Mouse (Mus musculus) heart, postnatal 36 days (tissue): Measurements from ENCODE around the gene Slc5a5. TPM values are rescaled to one million over a fixed set of nuclear protein-coding genes. Genes with fewer than 3 reads are reported as not detected.

Source experiments
- DNase-seq, 2 experiments: peaks; one replicate each; pipeline ENCODE4 v3.0.0; 2021 to 2022
- intact Hi-C: fragments of 180-260 bp; cut with DNase I; formaldehyde crosslinking; loops from one replicate; pipeline ENCODE4 v1.15.1; 2025
- total RNA-seq, 2 experiments: library from RNA; stranded (reverse); gene quantifications; 2 replicates each; pipeline ENCODE4 v1.2.3; 2021

Gene Slc5a5
- not detected for total RNA-seq

DNA sequence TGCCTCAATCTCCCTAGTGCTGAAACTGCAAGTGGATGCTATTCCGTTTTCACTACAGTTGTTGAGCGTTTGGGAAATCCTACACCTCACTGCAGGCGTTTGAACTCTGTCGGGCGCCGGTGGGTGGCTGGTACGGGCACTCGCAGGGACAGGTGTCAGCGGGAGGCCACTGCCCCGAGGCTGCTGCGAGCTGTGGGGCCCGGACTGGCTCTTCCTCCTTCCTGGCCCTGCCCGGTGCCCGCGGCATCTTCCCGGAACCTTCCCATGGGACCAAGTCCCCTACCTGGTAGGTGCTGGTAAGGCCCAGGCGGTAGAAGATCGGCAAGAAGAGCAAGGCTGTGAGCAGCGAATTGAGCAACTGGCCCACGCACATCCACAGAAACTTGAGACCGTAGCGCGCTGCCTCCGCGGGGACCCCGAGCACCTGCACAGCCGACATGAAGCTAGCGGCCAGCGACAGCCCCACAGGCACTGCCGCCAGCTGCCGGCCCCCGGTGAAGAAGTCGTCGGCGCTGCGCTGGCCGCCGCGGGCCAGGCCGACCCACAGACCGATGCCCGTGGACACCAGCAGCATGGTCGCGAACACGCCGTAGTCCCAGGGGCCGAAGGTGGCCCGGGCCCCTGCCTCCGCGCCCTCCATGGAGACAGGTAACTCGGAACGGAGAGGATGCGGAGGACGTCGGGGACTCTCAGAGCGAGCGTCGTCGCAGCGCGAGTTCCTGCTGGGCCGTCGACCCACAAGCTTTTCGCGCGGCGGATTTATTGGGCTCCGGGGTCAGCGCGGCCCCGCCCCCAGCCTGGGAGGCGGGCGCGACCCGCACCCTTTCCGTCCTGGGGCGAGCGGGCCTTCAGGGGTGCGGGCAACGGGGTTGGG lies at the start of gene Slc5a5:
TSS of gene Slc5a5 (minus strand) at position 736 of the 874 bp plus-strand sequence.
- intact Hi-C loops: no loop called here
- DNase-seq: no peak

DNA sequence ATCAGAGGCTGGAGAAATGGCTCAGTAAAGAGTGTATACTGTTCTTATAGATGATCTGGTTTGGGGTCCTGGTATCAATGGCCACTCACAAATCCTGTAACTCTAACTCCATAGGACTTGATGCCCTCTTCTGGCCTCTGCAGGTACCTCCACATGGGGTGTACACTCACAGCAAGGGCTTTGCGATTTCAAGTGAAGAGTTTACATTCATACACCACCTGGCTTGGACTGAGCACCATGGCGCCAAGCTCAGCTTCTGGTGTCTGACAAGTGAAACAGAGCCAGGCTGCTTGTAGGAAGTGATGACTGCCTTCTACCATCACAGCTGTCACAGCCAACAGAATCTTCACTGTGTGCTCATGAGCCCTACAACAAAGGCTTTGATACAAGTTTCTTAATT lies 48.9 kb upstream of the Slc5a5 start:
- no peak for DNase-seq
- intact Hi-C loops: no loop called here

DNA sequence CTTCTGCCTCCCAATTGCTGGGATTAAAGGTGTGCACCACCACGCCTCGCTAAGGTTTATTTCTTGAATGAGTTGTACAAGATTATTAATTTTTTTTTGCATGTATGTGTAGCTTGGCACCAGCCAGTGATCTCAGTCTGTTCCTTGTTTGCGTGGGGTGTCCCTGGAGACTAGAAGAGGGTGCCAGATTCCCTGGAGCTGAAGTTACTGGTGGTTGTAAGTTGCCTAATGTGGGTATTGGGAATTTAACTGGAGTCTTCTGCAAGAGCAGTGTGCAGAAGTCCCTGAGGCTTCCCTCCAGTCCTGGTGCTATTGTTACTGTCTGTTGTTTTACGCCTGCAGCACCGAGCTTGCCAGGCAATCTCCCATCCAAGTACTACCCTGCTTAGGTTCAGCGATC lies 44.6 kb upstream of the Slc5a5 start:
- intact Hi-C loops: no loop called here
- no peak for DNase-seq

DNA sequence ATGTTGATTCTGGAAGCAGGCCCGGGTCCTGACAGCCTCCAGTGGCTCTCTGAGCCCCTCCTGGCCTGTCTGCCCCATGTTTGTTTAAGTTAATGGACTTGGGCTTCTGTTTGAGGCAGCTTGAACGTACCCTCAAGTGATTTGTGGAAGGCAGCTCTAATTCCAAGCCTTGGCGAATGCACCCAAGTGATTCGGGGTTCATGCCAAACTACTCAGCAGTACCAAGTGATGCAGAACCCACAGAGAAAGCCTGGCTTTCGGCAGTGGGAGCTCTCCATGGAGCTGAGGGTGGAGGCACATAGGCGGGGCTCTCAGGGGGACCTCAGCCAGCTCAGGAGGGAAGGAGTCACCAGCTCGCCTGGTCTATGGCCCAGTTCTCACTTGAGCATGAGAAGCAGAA lies 42.2 kb upstream of the Slc5a5 start:
- intact Hi-C loops: no loop called here
- DNase-seq: no peak

DNA sequence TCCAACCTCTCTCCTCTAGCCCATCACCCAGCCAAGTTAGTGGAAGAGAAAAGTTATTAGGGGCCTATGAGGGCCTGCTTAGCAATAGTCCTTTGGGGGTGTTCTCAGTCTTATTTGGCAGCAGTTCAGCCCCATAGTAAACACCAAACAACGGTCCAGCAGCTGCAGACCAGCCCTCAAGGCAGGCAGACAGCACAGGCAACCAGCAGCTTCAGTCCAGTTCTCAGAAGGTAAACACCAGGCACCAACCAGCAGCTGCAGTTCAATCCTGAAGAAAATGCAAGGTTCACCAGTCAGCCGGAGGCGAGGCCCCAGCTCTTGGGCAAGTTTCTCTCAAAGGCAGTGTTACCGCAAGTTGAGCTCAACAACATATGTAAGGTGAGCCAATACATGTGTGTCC lies 40.5 kb upstream of the Slc5a5 start:
- intact Hi-C loops: no loop called here
- no peak for DNase-seq

DNA sequence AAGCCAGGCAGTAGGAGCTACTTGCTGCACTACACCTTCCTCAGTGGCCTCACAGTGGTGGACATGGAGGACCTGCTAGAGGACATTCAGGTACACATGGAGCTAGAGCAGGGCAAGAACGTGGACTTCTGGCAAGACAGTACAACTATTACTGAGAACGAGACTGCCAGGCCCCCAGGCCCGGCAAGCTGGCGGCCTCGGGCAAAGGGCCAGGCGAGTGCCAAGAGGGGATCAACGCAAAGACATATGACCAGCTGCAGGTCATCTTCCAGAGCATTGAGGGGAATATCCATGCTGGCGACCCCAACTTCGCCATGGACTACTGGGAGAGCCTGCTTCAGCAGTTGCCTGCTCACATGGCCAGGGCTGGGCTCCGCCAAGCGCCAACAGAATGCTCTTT lies 39.2 kb upstream of the Slc5a5 start:
- intact Hi-C loops: no loop called here
- DNase-seq: no peak

DNA sequence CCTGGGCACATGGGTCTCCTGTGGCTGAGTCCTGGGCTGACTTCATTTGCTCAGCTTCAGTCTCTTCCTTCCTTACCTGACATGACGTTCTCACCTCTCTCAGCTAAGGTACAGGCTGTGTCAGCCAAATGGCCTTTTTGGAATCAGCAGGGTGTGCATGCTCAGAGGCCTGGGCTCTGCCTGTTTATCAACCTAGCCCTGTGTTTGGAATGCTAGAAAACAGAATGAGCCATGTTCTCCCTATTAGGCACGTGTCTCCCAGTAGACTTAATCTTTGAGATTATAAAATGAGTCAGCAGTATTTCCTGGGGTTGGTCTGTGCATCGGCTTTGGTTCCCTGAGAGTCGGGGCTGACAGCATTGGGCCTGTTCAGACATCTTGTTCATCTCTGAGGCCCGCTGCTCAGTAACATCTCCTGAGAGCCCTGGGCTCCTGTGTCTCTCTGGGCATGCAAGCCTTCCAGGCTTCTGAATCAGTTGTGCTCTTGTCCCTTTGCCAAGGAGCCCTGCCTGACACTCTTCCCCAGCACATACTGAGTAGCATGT lies 36.3 kb upstream of the Slc5a5 start:
- intact Hi-C loops: no loop called here
- DNase-seq: peak in 1 of 2 experiments; percentile 41

DNA sequence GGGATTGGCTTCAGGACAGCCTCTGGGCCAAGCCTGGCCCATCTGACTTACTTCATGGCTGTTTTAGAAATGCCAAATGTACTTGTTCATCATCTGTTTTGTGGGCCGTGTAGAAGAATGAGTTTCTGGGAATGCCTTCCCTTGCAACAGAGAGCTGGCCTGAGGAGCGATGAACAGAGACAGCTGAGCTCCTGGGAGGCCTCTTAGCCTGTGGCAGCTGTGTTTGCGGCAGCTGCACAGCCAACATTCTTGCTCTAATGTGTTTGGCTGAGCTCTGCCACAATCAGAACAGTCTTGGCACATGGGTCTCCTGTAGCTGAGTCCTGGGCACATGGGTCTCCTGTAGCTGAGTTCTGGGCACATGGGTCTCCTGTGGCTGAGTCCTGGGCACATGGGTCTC lies 35.5 kb upstream of the Slc5a5 start:
- intact Hi-C loops: no loop called here
- no peak for DNase-seq

DNA sequence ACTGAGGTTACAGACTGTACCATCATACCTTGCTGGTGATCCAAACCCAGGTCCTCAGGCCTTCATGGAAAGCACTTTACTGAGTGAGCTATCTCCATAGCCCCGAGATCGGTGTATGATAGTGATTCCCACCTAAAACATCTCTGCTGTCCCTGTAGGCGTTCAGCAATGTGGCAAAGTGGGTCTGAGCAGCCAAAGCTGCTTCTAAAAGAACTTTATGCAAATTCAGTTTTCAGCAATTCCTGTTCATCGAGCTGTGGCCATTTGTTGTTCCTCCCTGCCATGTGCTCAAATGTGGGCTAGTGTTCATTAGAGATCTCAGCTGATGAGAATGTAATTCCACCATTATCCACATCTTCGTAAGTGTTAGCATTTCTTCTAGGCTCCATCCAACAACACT lies 33.8 kb upstream of the Slc5a5 start:
- intact Hi-C loops: no loop called here
- DNase-seq: no peak

DNA sequence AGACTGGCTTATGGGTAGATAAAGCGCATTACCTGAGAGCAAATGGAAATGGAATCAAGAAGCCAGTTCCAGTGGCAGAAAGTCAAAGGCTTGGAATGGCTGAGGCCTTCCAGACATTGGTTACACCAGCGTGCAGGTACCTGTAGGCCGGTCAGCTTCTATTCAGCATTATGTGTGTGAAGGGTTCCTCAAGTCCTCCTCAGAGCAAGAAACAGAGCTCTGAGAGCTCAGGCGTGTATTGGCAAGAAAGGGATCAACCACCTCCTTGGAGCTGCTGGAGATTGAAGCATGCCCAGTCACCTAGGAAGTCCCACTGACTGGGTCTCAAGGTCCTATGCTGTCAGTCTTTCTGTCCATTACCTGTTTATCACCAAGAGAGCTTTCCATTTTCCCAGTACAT lies 33.2 kb upstream of the Slc5a5 start:
- intact Hi-C loops: no loop called here
- no peak for DNase-seq

DNA sequence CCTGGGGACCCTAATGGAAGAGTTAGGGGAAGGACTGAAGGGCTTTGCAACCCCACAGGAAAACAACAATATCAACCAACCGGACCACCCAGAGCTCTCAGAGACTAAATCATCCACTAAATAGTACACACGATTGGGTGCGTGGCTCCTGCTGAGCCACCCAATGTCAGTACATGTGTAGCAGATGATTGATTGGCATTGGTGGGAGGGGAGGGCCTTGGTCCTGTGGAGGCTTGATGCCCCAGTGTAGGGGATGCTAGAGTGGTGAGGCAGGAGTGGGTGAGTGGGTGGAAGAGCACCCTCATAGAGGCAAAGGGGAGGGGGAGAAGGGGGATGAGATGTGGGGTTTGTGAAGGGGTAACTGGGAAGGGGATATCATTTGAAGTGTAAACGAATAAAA lies 31.6 kb upstream of the Slc5a5 start:
- intact Hi-C loops: no loop called here
- DNase-seq: no peak

DNA sequence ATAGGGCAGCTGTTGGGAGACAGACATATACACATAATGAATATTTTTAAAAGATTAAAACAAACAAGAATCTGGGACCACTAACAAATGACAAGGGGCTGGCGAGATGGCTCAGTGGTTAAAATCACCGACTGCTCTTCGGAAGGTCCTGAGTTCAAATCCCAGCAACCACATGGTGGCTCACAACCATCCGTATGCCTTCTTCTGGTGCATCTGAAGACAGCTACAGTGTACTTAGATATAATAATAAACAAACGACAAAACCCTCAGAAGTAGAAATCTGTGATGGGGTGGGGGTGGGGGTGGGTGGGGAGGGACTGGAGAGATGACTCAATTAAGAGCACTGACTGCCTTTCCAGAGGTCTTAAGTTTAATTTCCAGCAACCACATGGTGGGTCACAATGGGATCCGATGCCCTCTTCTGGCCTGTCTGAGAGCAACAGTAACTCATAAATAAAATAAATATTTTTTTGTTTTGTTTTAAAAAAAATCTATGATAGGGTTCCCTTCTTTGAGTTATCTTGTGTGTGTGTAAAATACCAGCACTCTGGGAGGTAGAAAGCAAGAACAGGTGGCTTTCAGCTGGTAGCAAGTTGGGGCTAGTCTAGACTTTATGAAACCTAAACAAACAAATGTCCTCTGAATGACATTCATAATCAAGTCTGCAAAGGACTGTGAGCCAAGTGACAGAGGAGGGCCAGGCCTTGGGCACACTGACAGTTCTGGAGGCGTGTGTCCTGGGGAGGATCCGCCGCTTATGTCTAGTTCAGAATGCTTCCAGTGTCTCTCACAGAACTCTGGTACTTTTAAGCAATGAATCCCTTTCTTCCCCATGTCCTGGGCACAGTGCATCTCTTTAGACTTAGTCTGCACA lies 27.7 kb upstream of the Slc5a5 start:
- intact Hi-C loops: loop anchor here (2.0 kb wide), 1 partner anchor 21 kb away; no protein-coding TSS in a partner anchor
- no peak for DNase-seq

DNA sequence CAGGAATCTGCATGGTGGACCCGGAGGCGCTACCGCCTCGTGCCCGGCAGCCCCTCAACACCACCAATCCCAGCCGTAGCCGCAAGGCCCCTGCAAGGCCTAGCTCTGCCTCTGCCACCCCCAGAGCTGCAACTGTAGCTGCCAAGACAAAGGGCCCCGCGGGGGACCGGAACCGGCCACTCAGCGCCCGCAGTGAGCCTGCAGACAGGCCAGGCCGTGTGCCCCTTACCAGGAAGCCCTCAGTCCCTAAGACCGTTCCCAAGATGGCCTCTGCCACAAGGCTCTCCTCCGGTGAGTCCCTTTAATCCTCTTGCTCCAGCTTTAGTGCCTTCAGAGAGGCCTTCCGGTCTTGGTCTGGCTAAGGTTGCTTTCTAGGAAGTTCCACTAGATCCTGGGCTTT lies 22.1 kb upstream of the Slc5a5 start:
- DNase-seq: no peak
- intact Hi-C loops: no loop called here

DNA sequence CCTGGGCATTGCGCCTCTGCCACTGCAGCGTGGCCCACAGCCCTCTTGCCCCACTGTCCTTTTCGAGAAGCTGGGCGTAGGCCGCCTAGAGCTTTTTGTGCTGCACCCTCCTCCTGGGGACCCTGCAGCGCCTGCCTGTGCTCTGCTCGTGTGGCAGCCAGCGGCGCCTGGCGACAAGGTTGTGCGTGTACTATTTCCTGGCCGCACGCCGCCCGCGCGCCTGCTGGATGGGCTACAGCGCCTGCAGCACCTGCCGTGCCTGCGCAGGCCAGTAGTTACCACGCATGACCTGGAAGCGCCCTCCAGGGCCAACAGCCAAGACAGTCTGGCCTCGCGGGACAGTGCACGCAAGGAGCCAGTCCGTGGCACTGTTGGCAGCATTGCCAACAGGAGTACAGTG lies 21.0 kb upstream of the Slc5a5 start:
- DNase-seq: no peak
- intact Hi-C loops: no loop called here

DNA sequence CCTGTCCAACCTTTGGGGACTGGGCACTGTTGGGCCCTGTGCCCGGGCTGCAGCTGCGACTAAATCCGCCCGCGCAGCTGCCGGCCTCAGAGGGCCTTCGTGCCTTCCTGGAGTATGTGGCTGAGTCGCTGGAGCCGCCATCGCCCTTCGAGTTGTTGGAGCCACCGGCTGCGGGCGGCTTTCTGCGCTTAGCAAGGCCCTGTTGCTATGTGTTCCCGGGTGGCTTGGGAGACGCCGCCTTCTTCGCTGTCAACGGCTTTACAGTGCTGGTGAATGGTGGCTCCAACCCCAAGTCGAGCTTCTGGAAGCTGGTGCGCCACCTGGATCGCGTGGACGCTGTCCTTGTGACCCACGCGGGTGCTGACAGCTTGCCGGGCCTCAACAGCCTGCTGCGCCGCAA lies 20.4 kb upstream of the Slc5a5 start:
- intact Hi-C loops: no loop called here
- no peak for DNase-seq

DNA sequence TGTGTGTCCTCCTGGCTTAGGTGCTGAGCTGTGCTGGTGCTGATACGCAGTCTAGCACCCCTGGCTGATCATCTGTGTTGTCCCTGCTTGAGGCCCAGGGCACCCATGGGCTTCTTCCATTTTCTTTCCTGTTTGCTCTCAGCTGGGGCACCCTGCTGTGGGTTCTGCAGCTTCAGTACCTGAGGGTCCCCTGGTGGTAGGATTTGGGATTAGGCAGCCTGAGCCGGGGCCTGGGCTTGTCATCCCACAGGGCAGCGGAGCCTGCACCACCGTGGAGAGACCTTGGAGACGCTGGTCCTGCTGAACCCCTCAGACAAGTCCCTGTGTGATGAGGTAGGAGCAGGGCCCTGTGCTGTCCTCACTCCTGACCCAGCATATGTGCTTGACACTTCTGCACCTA lies 19.0 kb upstream of the Slc5a5 start:
- DNase-seq: no peak
- intact Hi-C loops: no loop called here

DNA sequence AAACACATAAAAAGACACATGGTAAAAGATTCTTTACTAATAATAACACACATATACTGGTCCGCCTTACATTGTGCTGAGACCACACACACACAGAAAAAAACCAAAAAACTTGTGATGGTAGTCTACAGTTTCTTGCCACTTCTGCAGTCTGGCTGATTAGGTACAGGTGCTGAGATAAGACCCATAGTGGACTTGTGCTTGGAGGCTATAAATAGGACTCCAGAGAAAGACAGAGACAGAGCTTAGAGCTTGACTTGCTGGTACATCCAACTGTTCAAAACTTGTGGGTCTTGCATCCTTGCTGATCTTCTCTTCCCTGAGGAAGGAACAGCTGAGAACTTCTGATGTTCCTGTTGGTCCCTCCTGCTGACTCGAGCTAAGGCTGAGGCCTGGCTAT lies 15.0 kb upstream of the Slc5a5 start:
- intact Hi-C loops: no loop called here
- DNase-seq: no peak

DNA sequence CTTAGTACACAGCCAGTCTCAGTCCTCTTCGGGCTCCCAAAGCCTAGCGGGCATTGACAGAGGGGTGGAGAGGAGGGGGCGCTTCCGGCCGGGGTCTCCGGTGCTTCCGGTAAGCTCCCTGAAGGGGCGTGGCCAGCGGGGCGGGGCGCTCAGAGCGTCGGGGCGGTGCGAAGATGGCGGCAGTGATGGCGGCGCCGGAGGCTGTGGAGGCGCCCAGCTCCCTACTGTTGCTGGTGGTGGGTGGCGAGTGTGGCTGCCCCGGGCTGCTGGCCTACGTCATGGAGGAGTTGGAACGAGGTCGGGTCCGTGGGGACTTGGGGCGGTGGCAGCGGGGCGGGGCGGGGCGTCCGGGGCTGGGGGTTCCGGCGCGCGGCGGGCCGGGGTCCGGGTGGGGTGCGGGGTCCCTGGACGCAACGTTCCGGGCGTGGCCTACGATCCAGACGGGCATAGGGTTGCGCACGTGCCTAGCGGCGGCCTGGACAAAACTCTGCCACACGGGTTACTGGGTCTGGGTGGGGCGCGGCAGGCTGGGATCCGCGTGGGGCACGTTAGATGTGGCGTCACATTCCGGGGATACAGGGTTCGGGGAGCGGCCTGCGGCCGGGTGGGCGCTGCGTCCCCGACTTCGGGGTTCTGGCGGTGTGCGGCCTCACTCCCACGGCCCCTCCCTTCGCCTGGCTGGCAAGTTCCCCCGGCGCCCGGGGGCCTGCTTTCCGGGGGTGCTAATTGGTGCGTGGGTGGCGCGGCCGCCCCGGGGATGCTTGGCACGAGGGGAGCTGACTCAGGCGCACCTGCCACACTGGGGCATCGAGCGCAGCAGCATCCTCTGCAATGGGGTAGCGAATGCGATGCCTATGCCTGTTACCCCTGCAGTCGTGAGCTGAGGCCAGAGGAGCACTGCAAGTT lies 13.5 kb upstream of the Slc5a5 start, which contains the start of gene Map1s:
TSS of gene Map1s (plus strand) at position 102 of the 906 bp plus-strand sequence.
- DNase-seq: peak; percentile 73 to 74
- intact Hi-C loops: no loop called here

DNA sequence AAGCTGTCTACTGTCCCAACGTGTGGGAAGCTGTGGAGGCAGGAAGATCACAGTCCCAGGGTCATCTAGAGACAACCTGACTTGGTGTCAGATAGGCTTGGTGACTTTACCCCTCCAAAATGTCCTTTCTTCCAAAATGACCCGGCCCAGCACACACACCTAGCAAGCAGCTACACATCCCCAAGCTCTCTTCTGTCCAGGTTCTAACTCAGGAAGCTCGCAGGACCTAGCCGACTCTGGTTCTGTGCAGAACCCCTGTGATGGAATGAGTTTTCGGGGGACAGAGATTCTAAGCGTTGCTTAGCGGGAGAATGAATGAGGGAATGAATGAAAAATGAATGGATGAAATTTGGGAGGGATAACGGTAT lies 12.9 kb upstream of the Slc5a5 start:
- intact Hi-C loops: no loop called here
- DNase-seq: no peak

DNA sequence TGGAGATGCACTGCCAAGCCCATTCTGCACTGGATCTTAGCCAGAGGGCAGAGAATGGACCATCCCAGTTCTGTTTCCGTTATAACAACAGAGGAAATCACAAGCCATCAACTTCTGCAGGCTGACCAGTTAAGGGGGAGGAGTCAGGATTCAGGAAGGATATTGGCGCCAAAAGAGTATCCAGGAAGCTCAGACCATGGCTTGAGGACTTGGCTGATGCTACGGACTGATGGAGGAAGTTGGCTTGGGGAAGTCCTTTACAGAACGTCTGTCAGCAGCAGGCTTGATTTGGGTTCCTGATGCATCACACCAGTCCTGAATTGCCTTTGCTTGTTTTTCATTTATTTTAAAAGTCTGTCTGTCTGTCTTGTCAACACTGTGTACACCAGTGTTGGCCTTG lies 12.0 kb upstream of the Slc5a5 start:
- intact Hi-C loops: no loop called here
- DNase-seq: no peak

DNA sequence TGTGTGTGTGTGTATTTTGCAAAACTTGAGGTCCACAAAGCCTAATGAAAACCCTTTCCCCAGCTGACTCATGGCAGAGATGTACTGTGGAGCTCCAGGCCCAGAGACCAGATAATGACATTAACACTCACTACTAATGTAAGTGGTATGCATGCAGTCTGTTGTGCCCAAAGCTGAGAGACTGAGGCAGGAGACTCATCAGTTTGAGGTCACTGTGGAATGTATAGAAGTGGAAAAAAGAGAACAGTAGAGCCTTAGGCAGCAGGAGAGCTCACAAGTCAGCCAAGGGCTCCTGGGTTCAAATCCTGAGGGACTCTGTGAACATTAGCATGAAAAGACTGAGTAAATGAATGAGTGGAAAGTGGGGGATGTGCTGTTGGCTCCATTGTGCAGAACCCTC lies 11.0 kb upstream of the Slc5a5 start:
- DNase-seq: no peak
- intact Hi-C loops: no loop called here
